Comparison of ENCODE assay signal across 18 mouse cellular contexts in genomic region chr1:191072329-191072913, GRCm38 (mm10). TPM values are rescaled to one million over a fixed set of nuclear protein-coding genes. Genes with fewer than 3 reads are reported as not detected.
A peak's percentile ranks its signal among the peaks of the same experiment; 100 is the strongest.
DNase-seq lines count a peak whose midpoint lies in the region; ATAC-seq and TF ChIP-seq lines count a peak whose summit lies in the region.
"Had no signal": no experiment of that assay in that cellular context is flagged by ENCODE, and none has a peak within 500 bp of the region (broad histone marks: within the 10 kb centered on the region; RNA-seq: fewer than 3 reads in every experiment).

No protein-coding gene starts in this region.

- H3K4me2 ChIP-seq in embryonic facial prominence, embryonic 15.5 days (replicated peaks): no peak overlapping the region
- no peak overlapping the region for H3K4me2 ChIP-seq in intestine, embryonic 16.5 days (ENCODE audit: low read depth, low read length)
- H3K4me2 ChIP-seq: hindbrain, embryonic 13.5 days; limb, embryonic 15.5 days; midbrain, embryonic 12.5 days; neural tube, embryonic 12.5 days had no signal

- no peak overlapping the region for H3K9ac ChIP-seq in embryonic facial prominence, embryonic 15.5 days
- H3K9ac ChIP-seq in intestine, embryonic 16.5 days (ENCODE audit: low read depth, low read length): no peak overlapping the region
- H3K9ac ChIP-seq: hindbrain, embryonic 13.5 days; limb, embryonic 15.5 days; midbrain, embryonic 12.5 days; neural tube, embryonic 12.5 days had no signal

- no peak overlapping the region for H3K4me3 ChIP-seq in embryonic facial prominence, embryonic 15.5 days (replicated peaks)
- no peak overlapping the region for H3K4me3 ChIP-seq in embryonic facial prominence, embryonic 10.5 days
- no peak overlapping the region for H3K4me3 ChIP-seq in layer of hippocampus, adult 2 months
- no peak overlapping the region for H3K4me3 ChIP-seq in intestine, embryonic 16.5 days (ENCODE audit: low read length)
- no peak overlapping the region for H3K4me3 ChIP-seq in small intestine, adult 2 months (ENCODE audit: low read depth, low read length)
- H3K4me3 ChIP-seq: hindbrain, embryonic 13.5 days; limb, embryonic 15.5 days; midbrain, embryonic 12.5 days; neural tube, embryonic 12.5 days had no signal

- no peaks in the 10 kb centered on the region for H3K9me3 ChIP-seq in embryonic facial prominence, embryonic 15.5 days (replicated peaks)
- no peaks in the 10 kb centered on the region for H3K9me3 ChIP-seq in embryonic facial prominence, embryonic 10.5 days
- no peaks in the 10 kb centered on the region for H3K9me3 ChIP-seq in intestine, embryonic 16.5 days (ENCODE audit: control insufficient read depth, low read length)
- H3K9me3 ChIP-seq: hindbrain, embryonic 13.5 days; limb, embryonic 15.5 days; midbrain, embryonic 12.5 days; neural tube, embryonic 12.5 days had no signal

- peaks cover 64% of the 10 kb centered on the region for H3K36me3 ChIP-seq in embryonic facial prominence, embryonic 15.5 days
- H3K36me3 ChIP-seq in embryonic facial prominence, embryonic 10.5 days (replicated peaks): peaks cover 100% of the 10 kb centered on the region
- H3K36me3 ChIP-seq in intestine, embryonic 16.5 days (ENCODE audit: control insufficient read depth, insufficient read depth, low read length): no peaks in the 10 kb centered on the region; the same call in 1 of the 2 replicates
- peaks cover 3% of the 10 kb centered on the region; the same call in 1 of the 2 replicates for H3K36me3 ChIP-seq in small intestine, adult 2 months (ENCODE audit: control insufficient read depth, insufficient read depth, low read length)

- H3K27me3 ChIP-seq in embryonic facial prominence, embryonic 15.5 days: no peaks in the 10 kb centered on the region
- H3K27me3 ChIP-seq in embryonic facial prominence, embryonic 10.5 days (replicated peaks; ENCODE audit: low read depth, poor library complexity, severe bottlenecking): no peaks in the 10 kb centered on the region
- no peaks in the 10 kb centered on the region for H3K27me3 ChIP-seq in intestine, embryonic 16.5 days (replicated peaks; ENCODE audit: control insufficient read depth, insufficient read depth, low read length)
- no peaks in the 10 kb centered on the region for H3K27me3 ChIP-seq in small intestine, adult 2 months (ENCODE audit: control insufficient read depth, insufficient read depth, low read length)
- H3K27me3 ChIP-seq: hindbrain, embryonic 13.5 days; limb, embryonic 15.5 days; midbrain, embryonic 12.5 days; neural tube, embryonic 12.5 days had no signal

- 89% methylated on average over 16 of the region's 16 CpGs for WGBS in embryonic facial prominence, embryonic 15.5 days
- WGBS in embryonic facial prominence, embryonic 10.5 days: 95% methylated on average over 16 of the region's 16 CpGs
- WGBS in intestine, embryonic 16.5 days: 72% methylated on average over 16 of the region's 16 CpGs
- WGBS in small intestine, adult 2 months: 61% methylated on average over 16 of the region's 16 CpGs

- H3K27ac ChIP-seq in embryonic facial prominence, embryonic 15.5 days (replicated peaks): 0 out of 2 replicates have a peak overlapping the region, but pooled peaks have one; percentile 17
- no peak overlapping the region for H3K27ac ChIP-seq in embryonic facial prominence, embryonic 10.5 days (replicated peaks)
- H3K27ac ChIP-seq in layer of hippocampus, adult 2 months: peak overlapping the region; percentile 46; the same call in 1 of the 2 replicates
- H3K27ac ChIP-seq in intestine, embryonic 16.5 days (ENCODE audit: low read length): peak overlapping the region; percentile 85
- H3K27ac ChIP-seq in small intestine, adult 2 months (ENCODE audit: insufficient read depth, low read depth, low read length): peak overlapping the region; percentile 83
- H3K27ac ChIP-seq: hindbrain, embryonic 13.5 days; limb, embryonic 15.5 days; midbrain, embryonic 12.5 days; neural tube, embryonic 12.5 days had no signal

- TF ChIP-seq CTCF in layer of hippocampus, adult 2 months (conservative IDR thresholded peaks at IDR 0.05): no peak
- no peak for TF ChIP-seq CTCF in small intestine, adult 2 months (IDR thresholded peaks at IDR 0.05; ENCODE audit: extremely low read depth, insufficient read length, insufficient replicate concordance, low read depth, low read length)

- no peak for DNase-seq in embryonic facial prominence, embryonic 10.5 days (ENCODE audit: low spot score)
- no peak for DNase-seq in layer of hippocampus, adult 2 months (ENCODE audit: low spot score in 2 of 2)
- no peak for DNase-seq in layer of hippocampus, postnatal 10 days (ENCODE audit: low spot score in 2 of 2)
- no peak for DNase-seq in left cerebral cortex, adult 18-20 months (ENCODE audit: low spot score in 2 of 2)
- no peak for DNase-seq in urinary bladder, adult 2 months (ENCODE audit: low spot score)
- DNase-seq: cerebellum, adult 18-20 months; right cerebral cortex, adult 18-20 months had no signal

- no peak for TF ChIP-seq POLR2A in small intestine, adult 2 months (IDR thresholded peaks at IDR 0.05; ENCODE audit: low read depth, low read length)

- no peak for ATAC-seq in embryonic facial prominence, embryonic 15.5 days (ENCODE audit: insufficient number of reproducible peaks, low FRiP score, low TSS enrichment, low read depth)
- ATAC-seq in intestine, embryonic 16.5 days: peak; percentile 85
- ATAC-seq: activated CD4-positive, CD25-positive, alpha-beta regulatory T cell, adult 4 months had no signal

- no peaks in the 10 kb centered on the region for H3K4me1 ChIP-seq in embryonic facial prominence, embryonic 15.5 days
- H3K4me1 ChIP-seq in embryonic facial prominence, embryonic 10.5 days: no peaks in the 10 kb centered on the region
- peaks cover 7% of the 10 kb centered on the region; the same call in 1 of the 2 replicates for H3K4me1 ChIP-seq in intestine, embryonic 16.5 days (ENCODE audit: control insufficient read depth, insufficient read depth, low read length)
- H3K4me1 ChIP-seq in small intestine, adult 2 months (ENCODE audit: control insufficient read depth, insufficient read depth, insufficient read length, low read length): peaks cover 17% of the 10 kb centered on the region
- H3K4me1 ChIP-seq: hindbrain, embryonic 13.5 days; limb, embryonic 15.5 days; midbrain, embryonic 12.5 days; neural tube, embryonic 12.5 days had no signal

RNA-seq across cellular contexts. Expression of gene Nsl1, which starts 9.6 kb away (rescaled TPM):
- 17.6 and 18.2 TPM in 2 replicates for polyA plus RNA-seq in embryonic facial prominence, embryonic 15.5 days (2015; fragmentation: Nextera tagmentation; extraction: Ambion mirVana)
- polyA plus RNA-seq in embryonic facial prominence, embryonic 10.5 days (2016; fragmentation: Nextera tagmentation; extraction: Ambion mirVana): 35.4 and 38.6 TPM in 2 replicates
- 1 to 10 TPM in 1 of 2 experiments, under 1 TPM in 1; 0.87 to 1.3 TPM for total RNA-seq in layer of hippocampus, adult 2 months (2021)
- total RNA-seq in layer of hippocampus, postnatal 10 days (2021): 1 to 10 TPM; 1.6 to 2.2 TPM
- polyA plus RNA-seq in intestine, embryonic 16.5 days (2015; fragmentation: Nextera tagmentation; extraction: Ambion mirVana): 14.0 and 16.2 TPM in 2 replicates
- polyA plus RNA-seq in small intestine, adult 2 months (2012; rRNA removed): 1.4 and 1.6 TPM in 2 replicates
- under 1 TPM; 0.23 to 0.56 TPM for total RNA-seq in left cerebral cortex, adult 18-20 months (2021)
- 0.80 and 1.3 TPM in 2 replicates for polyA plus RNA-seq in urinary bladder, adult 2 months (2012; rRNA removed)

RNA-seq across cellular contexts. Expression of gene Tatdn3, which starts 9.7 kb away (rescaled TPM):
- polyA plus RNA-seq in embryonic facial prominence, embryonic 15.5 days (2015; fragmentation: Nextera tagmentation; extraction: Ambion mirVana): 13.8 and 14.7 TPM in 2 replicates
- polyA plus RNA-seq in embryonic facial prominence, embryonic 10.5 days (2016; fragmentation: Nextera tagmentation; extraction: Ambion mirVana): 10.3 and 12.4 TPM in 2 replicates
- 10 to 100 TPM; 38.4 to 48.7 TPM for total RNA-seq in layer of hippocampus, adult 2 months (2021)
- 10 to 100 TPM; 27.5 to 35.0 TPM for total RNA-seq in layer of hippocampus, postnatal 10 days (2021)
- polyA plus RNA-seq in intestine, embryonic 16.5 days (2015; fragmentation: Nextera tagmentation; extraction: Ambion mirVana): 13.4 and 13.9 TPM in 2 replicates
- polyA plus RNA-seq in small intestine, adult 2 months (2012; rRNA removed): 0.65 and 2.0 TPM in 2 replicates
- 10 to 100 TPM; 27.1 to 27.8 TPM for total RNA-seq in left cerebral cortex, adult 18-20 months (2021)
- polyA plus RNA-seq in urinary bladder, adult 2 months (2012; rRNA removed): 32.4 and 36.2 TPM in 2 replicates

RNA-seq across cellular contexts. Expression of gene Batf3, which starts 25.2 kb away (rescaled TPM):
- 5.8 and 7.6 TPM in 2 replicates for polyA plus RNA-seq in embryonic facial prominence, embryonic 15.5 days (2015; fragmentation: Nextera tagmentation; extraction: Ambion mirVana)
- polyA plus RNA-seq in embryonic facial prominence, embryonic 10.5 days (2016; fragmentation: Nextera tagmentation; extraction: Ambion mirVana): 7.1 and 9.8 TPM in 2 replicates
- 1 to 10 TPM in 1 of 2 experiments, under 1 TPM in 1; 0.98 to 1.7 TPM for total RNA-seq in layer of hippocampus, adult 2 months (2021)
- 1 to 10 TPM in 1 of 2 experiments, under 1 TPM in 1; 0.74 to 1.4 TPM for total RNA-seq in layer of hippocampus, postnatal 10 days (2021)
- polyA plus RNA-seq in intestine, embryonic 16.5 days (2015; fragmentation: Nextera tagmentation; extraction: Ambion mirVana): 8.4 and 9.0 TPM in 2 replicates
- polyA plus RNA-seq in small intestine, adult 2 months (2012; rRNA removed): 5.7 and 11.5 TPM in 2 replicates
- 1 to 10 TPM; 3.0 TPM for total RNA-seq in left cerebral cortex, adult 18-20 months (2021)
- 4.5 and 4.7 TPM in 2 replicates for polyA plus RNA-seq in urinary bladder, adult 2 months (2012; rRNA removed)
- total RNA-seq: gastrocnemius, adult 8-10 months; layer of hippocampus, postnatal 14 days had no signal
- polyA plus RNA-seq: activated CD4-positive, CD25-positive, alpha-beta regulatory T cell, adult 4 months had no signal

RNA-seq across cellular contexts. Expression of gene Spata45, which starts 36.0 kb away (rescaled TPM):
- not detected in 2 replicates for polyA plus RNA-seq in embryonic facial prominence, embryonic 15.5 days (2015; fragmentation: Nextera tagmentation; extraction: Ambion mirVana)
- not detected in 2 replicates for polyA plus RNA-seq in embryonic facial prominence, embryonic 10.5 days (2016; fragmentation: Nextera tagmentation; extraction: Ambion mirVana)
- not detected for total RNA-seq in layer of hippocampus, adult 2 months (2021)
- total RNA-seq in layer of hippocampus, postnatal 10 days (2021): not detected
- 0.61 TPM in 1 of 2 replicates, not detected in the other for polyA plus RNA-seq in intestine, embryonic 16.5 days (2015; fragmentation: Nextera tagmentation; extraction: Ambion mirVana)
- polyA plus RNA-seq in small intestine, adult 2 months (2012; rRNA removed): not detected in 2 replicates
- not detected for total RNA-seq in left cerebral cortex, adult 18-20 months (2021)
- polyA plus RNA-seq in urinary bladder, adult 2 months (2012; rRNA removed): not detected in 2 replicates
- total RNA-seq: gastrocnemius, adult 8-10 months; layer of hippocampus, postnatal 14 days had no signal
- polyA plus RNA-seq: activated CD4-positive, CD25-positive, alpha-beta regulatory T cell, adult 4 months; forebrain, embryonic 11.5 days; hindbrain, embryonic 13.5 days; limb, embryonic 15.5 days; midbrain, embryonic 12.5 days had no signal

RNA-seq across cellular contexts. Expression of gene Flvcr1, which starts 46.5 kb away (rescaled TPM):
- 5.7 and 5.9 TPM in 2 replicates for polyA plus RNA-seq in embryonic facial prominence, embryonic 15.5 days (2015; fragmentation: Nextera tagmentation; extraction: Ambion mirVana)
- polyA plus RNA-seq in embryonic facial prominence, embryonic 10.5 days (2016; fragmentation: Nextera tagmentation; extraction: Ambion mirVana): 6.9 and 7.4 TPM in 2 replicates
- 10 to 100 TPM; 16.9 to 18.9 TPM for total RNA-seq in layer of hippocampus, adult 2 months (2021)
- 10 to 100 TPM; 20.1 to 26.2 TPM for total RNA-seq in layer of hippocampus, postnatal 10 days (2021)
- 8.4 and 14.2 TPM in 2 replicates for polyA plus RNA-seq in intestine, embryonic 16.5 days (2015; fragmentation: Nextera tagmentation; extraction: Ambion mirVana)
- 37.3 and 86.3 TPM in 2 replicates for polyA plus RNA-seq in small intestine, adult 2 months (2012; rRNA removed)
- 10 to 100 TPM; 11.5 to 14.5 TPM for total RNA-seq in left cerebral cortex, adult 18-20 months (2021)
- 16.5 and 18.3 TPM in 2 replicates for polyA plus RNA-seq in urinary bladder, adult 2 months (2012; rRNA removed)
